In the genomic region with DNA sequence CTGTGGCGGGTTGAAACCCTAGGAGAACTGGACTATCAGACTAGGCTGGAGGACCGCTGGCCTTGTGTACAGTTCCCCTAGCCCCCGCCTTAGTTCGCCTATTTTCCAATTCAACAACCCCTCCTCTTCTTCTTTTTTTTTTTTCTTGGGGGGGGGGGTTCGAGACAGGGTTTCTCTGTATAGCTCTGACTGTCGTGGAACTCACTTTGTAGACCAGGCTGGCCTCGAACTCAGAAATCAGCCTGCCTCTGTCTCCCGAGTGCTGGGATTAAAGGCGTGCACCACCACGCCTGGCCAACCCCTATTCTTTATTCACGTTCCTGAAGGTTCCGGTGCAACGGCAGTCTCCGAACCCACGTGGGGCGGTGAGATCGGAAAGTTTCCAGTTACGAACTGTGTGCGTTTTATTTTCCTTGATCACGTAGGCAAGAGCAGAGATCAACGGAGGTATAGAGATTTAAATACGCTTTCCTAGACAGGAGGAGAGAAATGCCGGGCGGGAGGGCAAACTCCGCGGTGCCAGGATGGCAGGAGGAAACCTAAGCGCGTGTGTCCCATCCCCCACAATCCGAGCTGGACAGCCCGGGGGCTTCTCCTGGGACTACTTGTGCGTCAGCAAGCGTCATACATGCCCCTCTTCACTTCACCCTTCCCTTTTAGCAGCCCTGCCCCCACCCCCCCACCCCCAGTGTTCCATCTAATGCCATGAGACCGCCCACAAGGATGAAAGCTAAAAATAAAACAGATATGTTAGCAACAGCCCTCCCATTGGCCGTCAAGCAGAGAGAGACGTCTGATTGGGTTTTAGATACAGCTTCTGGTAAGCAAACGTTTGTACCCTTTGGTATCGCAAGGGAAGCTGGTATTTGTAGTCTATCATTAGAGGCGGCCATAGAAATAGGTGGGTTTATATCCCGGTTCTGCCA, we compare ENCODE assay signal across 7 mouse cellular contexts. TPM values are rescaled to one million over a fixed set of nuclear protein-coding genes. Genes with fewer than 3 reads are reported as not detected.
A peak's percentile ranks its signal among the peaks of the same experiment; 100 is the strongest.
DNase-seq lines count a peak whose midpoint lies in the region; ATAC-seq lines count a peak whose summit lies in the region.

No protein-coding gene starts in this region.

- no peaks in the 10 kb centered on the region for H3K27me3 ChIP-seq in embryonic facial prominence, embryonic 12.5 days
- H3K27me3 ChIP-seq in limb, embryonic 11.5 days (ENCODE audit: control insufficient read depth, insufficient read depth, low read length): no peaks in the 10 kb centered on the region
- H3K27me3 ChIP-seq in midbrain, embryonic 14.5 days (ENCODE audit: control insufficient read depth, insufficient read depth, low read length): no peaks in the 10 kb centered on the region

- H3K4me2 ChIP-seq in embryonic facial prominence, embryonic 12.5 days (replicated peaks): peak overlapping the region; percentile 97
- peak overlapping the region; percentile 53 for H3K4me2 ChIP-seq in limb, embryonic 11.5 days (ENCODE audit: low read depth, severe bottlenecking)
- H3K4me2 ChIP-seq in midbrain, embryonic 14.5 days (ENCODE audit: low read length): peak overlapping the region; percentile 88

- under 1% methylated on average over 39 of the region's 39 CpGs for WGBS in embryonic facial prominence, embryonic 12.5 days
- under 1% methylated on average over 39 of the region's 39 CpGs for WGBS in limb, embryonic 11.5 days
- WGBS in midbrain, embryonic 14.5 days: under 1% methylated on average over 39 of the region's 39 CpGs

- H3K4me3 ChIP-seq in embryonic facial prominence, embryonic 12.5 days: peak overlapping the region; percentile 87
- H3K4me3 ChIP-seq in limb, embryonic 11.5 days (ENCODE audit: low read depth, low read length): peak overlapping the region; percentile 94
- H3K4me3 ChIP-seq in midbrain, embryonic 14.5 days (replicated peaks; ENCODE audit: low read depth, low read length): peak overlapping the region; percentile 86

- H3K9ac ChIP-seq in embryonic facial prominence, embryonic 12.5 days: peak overlapping the region; percentile 86
- H3K9ac ChIP-seq in limb, embryonic 11.5 days (ENCODE audit: low read length): peak overlapping the region; percentile 74
- peak overlapping the region; percentile 73 for H3K9ac ChIP-seq in midbrain, embryonic 14.5 days (replicated peaks; ENCODE audit: low read length)

- ATAC-seq in embryonic facial prominence, embryonic 12.5 days (ENCODE audit: insufficient number of reproducible peaks, insufficient read depth, low FRiP score, low TSS enrichment): peak; percentile 70
- peak; percentile 76 for ATAC-seq in limb, embryonic 11.5 days (ENCODE audit: insufficient number of reproducible peaks, low FRiP score, low TSS enrichment, low read depth)
- ATAC-seq in midbrain, embryonic 14.5 days (ENCODE audit: low FRiP score, low TSS enrichment): peak; percentile 84

- peaks cover 9% of the 10 kb centered on the region; the same call in 1 of the 2 replicates for H3K4me1 ChIP-seq in embryonic facial prominence, embryonic 12.5 days
- H3K4me1 ChIP-seq in limb, embryonic 11.5 days (ENCODE audit: control insufficient read depth, insufficient read depth, low read length): no peaks in the 10 kb centered on the region
- peaks cover 24% of the 10 kb centered on the region for H3K4me1 ChIP-seq in midbrain, embryonic 14.5 days (ENCODE audit: control insufficient read depth, insufficient read depth, low read length)

- no peaks in the 10 kb centered on the region for H3K9me3 ChIP-seq in embryonic facial prominence, embryonic 12.5 days
- no peaks in the 10 kb centered on the region for H3K9me3 ChIP-seq in limb, embryonic 11.5 days (ENCODE audit: control insufficient read depth, low read length)
- H3K9me3 ChIP-seq in midbrain, embryonic 14.5 days (ENCODE audit: control insufficient read depth, low read length): no peaks in the 10 kb centered on the region

- peaks cover 5% of the 10 kb centered on the region; the same call in 1 of the 2 replicates for H3K36me3 ChIP-seq in embryonic facial prominence, embryonic 12.5 days
- peaks cover 2% of the 10 kb centered on the region; the same call in 1 of the 2 replicates for H3K36me3 ChIP-seq in limb, embryonic 11.5 days (ENCODE audit: control insufficient read depth, insufficient read depth, low read length)
- 0 out of 2 replicates have a peak, but pooled peaks cover 5% of the 10 kb centered on the region for H3K36me3 ChIP-seq in midbrain, embryonic 14.5 days (ENCODE audit: control insufficient read depth, insufficient read depth, low read length)

- H3K27ac ChIP-seq in embryonic facial prominence, embryonic 12.5 days: peak overlapping the region; percentile 94
- peak overlapping the region; percentile 66 for H3K27ac ChIP-seq in limb, embryonic 11.5 days (replicated peaks; ENCODE audit: low read depth, low read length)
- H3K27ac ChIP-seq in midbrain, embryonic 14.5 days (replicated peaks; ENCODE audit: low read depth, low read length): peak overlapping the region; percentile 91

- peak; percentile 88 for DNase-seq in adrenal gland, postnatal 14 days
- peak; percentile 100 for DNase-seq in heart, adult 11 months
- DNase-seq in kidney, adult 18-20 months: peak; percentile 89
- peak; percentile 84 for DNase-seq in limb, embryonic 11.5 days (ENCODE audit: low spot score)
- peak; percentile 94 for DNase-seq in midbrain, embryonic 14.5 days
- peak; percentile 75 to 78 for DNase-seq in spleen, adult 18-20 months

RNA-seq across cellular contexts. Expression of a gene that starts 1.0 kb away (rescaled TPM):
- total RNA-seq in adrenal gland, postnatal 14 days (2021): 124 and 147 TPM in 2 replicates
- polyA plus RNA-seq in embryonic facial prominence, embryonic 12.5 days (2016; fragmentation: Nextera tagmentation; extraction: Ambion mirVana): 22.9 and 23.0 TPM in 2 replicates
- polyA plus RNA-seq in limb, embryonic 11.5 days (2014; fragmentation: Nextera tagmentation; extraction: Ambion mirVana): 16.7 and 16.8 TPM in 2 replicates
- 11.7 and 14.4 TPM in 2 replicates for polyA plus RNA-seq in midbrain, embryonic 14.5 days (2014; fragmentation: Nextera tagmentation; extraction: Ambion mirVana)

RNA-seq across cellular contexts. Expression of a gene that starts 12.1 kb away (rescaled TPM):
- 63.4 and 65.5 TPM in 2 replicates for total RNA-seq in adrenal gland, postnatal 14 days (2021)
- 145 and 163 TPM in 2 replicates for polyA plus RNA-seq in embryonic facial prominence, embryonic 12.5 days (2016; fragmentation: Nextera tagmentation; extraction: Ambion mirVana)
- 240 and 243 TPM in 2 replicates for polyA plus RNA-seq in limb, embryonic 11.5 days (2014; fragmentation: Nextera tagmentation; extraction: Ambion mirVana)
- 139 and 149 TPM in 2 replicates for polyA plus RNA-seq in midbrain, embryonic 14.5 days (2014; fragmentation: Nextera tagmentation; extraction: Ambion mirVana)

RNA-seq across cellular contexts. Expression of a gene that starts 12.5 kb away (rescaled TPM):
- 2,377 and 2,604 TPM in 2 replicates for total RNA-seq in adrenal gland, postnatal 14 days (2021)
- 146 and 155 TPM in 2 replicates for polyA plus RNA-seq in embryonic facial prominence, embryonic 12.5 days (2016; fragmentation: Nextera tagmentation; extraction: Ambion mirVana)
- polyA plus RNA-seq in limb, embryonic 11.5 days (2014; fragmentation: Nextera tagmentation; extraction: Ambion mirVana): 158 and 162 TPM in 2 replicates
- 211 and 221 TPM in 2 replicates for polyA plus RNA-seq in midbrain, embryonic 14.5 days (2014; fragmentation: Nextera tagmentation; extraction: Ambion mirVana)

RNA-seq across cellular contexts. Expression of a gene that starts 57.4 kb away (rescaled TPM):
- 71.4 and 98.5 TPM in 2 replicates for total RNA-seq in adrenal gland, postnatal 14 days (2021)
- 29.7 and 30.9 TPM in 2 replicates for polyA plus RNA-seq in embryonic facial prominence, embryonic 12.5 days (2016; fragmentation: Nextera tagmentation; extraction: Ambion mirVana)
- 13.7 and 14.6 TPM in 2 replicates for polyA plus RNA-seq in limb, embryonic 11.5 days (2014; fragmentation: Nextera tagmentation; extraction: Ambion mirVana)
- polyA plus RNA-seq in midbrain, embryonic 14.5 days (2014; fragmentation: Nextera tagmentation; extraction: Ambion mirVana): 12.9 and 19.6 TPM in 2 replicates

Comparison
In these comparisons a context has a peak if more than half of its experiments do, and no peak if none do; other contexts are left out.
1. Peak in every context shown above with its lines: DNase-seq, ATAC-seq, H3K4me3 ChIP-seq and H3K27ac ChIP-seq.